Mouse (Mus musculus) myocyte (in vitro differentiated cells): ENCODE results near the gene Mfsd4b1.

ENCODE experiments used
- MAX ChIP-seq: IDR thresholded peaks from one replicate; pipeline ENCODE4 v1.6.1; 2011; ENCODE audit warnings: low read depth, mild to moderate bottlenecking, control low read depth
- TCF12 ChIP-seq: IDR thresholded peaks from one replicate; pipeline ENCODE4 v1.6.1; 2011; ENCODE audit warnings: mild to moderate bottlenecking, control low read depth; ENCODE audit not compliant: poor library complexity, insufficient read depth, severe bottlenecking

- TF ChIP-seq TCF12: no peak
- TF ChIP-seq MAX: no peak
Observed at GRCm38 (mm10) chr10:39974982-39975381, 50.1 kb downstream of the Mfsd4b1 start.
